Mouse (Mus musculus): ENCODE results near the gene Cage1.
A peak's percentile ranks its signal among the peaks of the same experiment; 100 is the strongest.

Cage1 gene

GRCm38 (mm10) chr13:38037044-38037687 lies at the start of gene Cage1:
Gene Cage1, minus strand, starts transcription at chr13:38037069.
- DNase-seq (ENCODE audit: extremely low read depth, insufficient read length, low spot score) = peak; percentile 96

- DNase-seq (ENCODE audit: extremely low read depth, insufficient read length, low spot score) = no peak
Measured at GRCm38 (mm10) chr13:38081161-38081560, 44.3 kb upstream of the Cage1 start.

GRCm38 (mm10) chr13:38080725-38081124 lies 43.9 kb upstream of the Cage1 start:
- DNase-seq (ENCODE audit: extremely low read depth, insufficient read length, low spot score) = no peak

GRCm38 (mm10) chr13:38080014-38080413 lies 43.1 kb upstream of the Cage1 start:
- DNase-seq (ENCODE audit: extremely low read depth, insufficient read length, low spot score) = no peak

GRCm38 (mm10) chr13:38079366-38079765 lies 42.5 kb upstream of the Cage1 start:
- DNase-seq (ENCODE audit: extremely low read depth, insufficient read length, low spot score) = no peak

- no peak for DNase-seq (ENCODE audit: extremely low read depth, insufficient read length, low spot score)
Measured at GRCm38 (mm10) chr13:38078836-38079235, 42.0 kb upstream of the Cage1 start.

GRCm38 (mm10) chr13:38077113-38077512 lies 40.2 kb upstream of the Cage1 start:
- no peak for DNase-seq (ENCODE audit: extremely low read depth, insufficient read length, low spot score)

GRCm38 (mm10) chr13:38074404-38074803 lies 37.5 kb upstream of the Cage1 start:
- no peak for DNase-seq (ENCODE audit: extremely low read depth, insufficient read length, low spot score)

GRCm38 (mm10) chr13:38073374-38074307 lies 36.8 kb upstream of the Cage1 start:
- DNase-seq (ENCODE audit: extremely low read depth, insufficient read length, low spot score) = no peak

- peak; percentile 52 for DNase-seq (ENCODE audit: extremely low read depth, insufficient read length, low spot score)
Measured at GRCm38 (mm10) chr13:38070945-38071344, 34.1 kb upstream of the Cage1 start.

- peak; percentile 19 for DNase-seq (ENCODE audit: extremely low read depth, insufficient read length, low spot score)
Measured at GRCm38 (mm10) chr13:38064854-38065663, 28.2 kb upstream of the Cage1 start.

GRCm38 (mm10) chr13:38062678-38063077 lies 25.8 kb upstream of the Cage1 start:
- no peak for DNase-seq (ENCODE audit: extremely low read depth, insufficient read length, low spot score)

- no peak for DNase-seq (ENCODE audit: extremely low read depth, insufficient read length, low spot score)
Measured at GRCm38 (mm10) chr13:38049888-38050287, 13.0 kb upstream of the Cage1 start.

- no peak for DNase-seq (ENCODE audit: extremely low read depth, insufficient read length, low spot score)
Measured at GRCm38 (mm10) chr13:38037811-38038210, 942 bp upstream of the Cage1 start.

- DNase-seq (ENCODE audit: extremely low read depth, insufficient read length, low spot score) = no peak
Measured at GRCm38 (mm10) chr13:38036343-38037043, 376 bp downstream of the Cage1 start, which contains the start of gene Riok1. Gene Riok1, plus strand, starts transcription at chr13:38036995.

GRCm38 (mm10) chr13:38028407-38028806 lies 8.5 kb downstream of the Cage1 start:
- no peak for DNase-seq (ENCODE audit: extremely low read depth, insufficient read length, low spot score)

- no peak for DNase-seq (ENCODE audit: extremely low read depth, insufficient read length, low spot score)
Measured at GRCm38 (mm10) chr13:38027618-38028248, 9.1 kb downstream of the Cage1 start.

GRCm38 (mm10) chr13:38025874-38026273 lies 11.0 kb downstream of the Cage1 start:
- DNase-seq (ENCODE audit: extremely low read depth, insufficient read length, low spot score) = no peak

GRCm38 (mm10) chr13:38018791-38019190 lies 18.1 kb downstream of the Cage1 start:
- DNase-seq (ENCODE audit: extremely low read depth, insufficient read length, low spot score) = no peak

GRCm38 (mm10) chr13:38015591-38015990 lies 21.3 kb downstream of the Cage1 start:
- DNase-seq (ENCODE audit: extremely low read depth, insufficient read length, low spot score) = no peak
